Mouse (Mus musculus): Measurements from ENCODE around the gene Mapk11. TPM values are rescaled to one million over a fixed set of nuclear protein-coding genes. Genes with fewer than 3 reads are reported as not detected.

The Mapk11 gene
- polyA plus RNA-seq, 1 experiment from 2014 or later: 12.7 TPM

DNA sequence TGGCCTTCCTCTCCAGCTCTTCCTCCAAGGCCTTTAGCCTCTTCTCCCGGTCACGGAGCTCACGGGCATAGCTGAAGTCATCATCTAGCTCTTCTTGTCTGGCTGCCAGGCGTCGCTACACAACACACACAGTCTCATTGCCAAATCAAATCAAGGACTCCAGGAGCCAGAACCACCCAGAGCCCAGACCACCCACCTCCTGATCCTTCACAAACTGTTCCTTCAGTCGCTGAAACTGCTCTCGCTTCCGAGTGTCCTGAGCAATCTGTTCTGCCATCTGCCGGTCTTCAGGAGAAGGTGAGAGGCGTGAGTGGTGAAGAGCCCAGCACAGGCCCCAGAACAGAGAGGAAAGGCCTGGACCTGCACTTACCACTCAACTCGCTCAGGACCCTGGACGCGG is 43.4 kb downstream of the Mapk11 start:
- H3K36me3 ChIP-seq (replicated peaks; ENCODE audit: control insufficient read depth, insufficient read depth, low read depth, low read length): peaks cover 18% of the 10 kb centered on the region
- no peak overlapping the region for H3K4me2 ChIP-seq (ENCODE audit: low read depth, low read length)
- no peak overlapping the region for H3K9ac ChIP-seq (replicated peaks; ENCODE audit: low read length)
- H3K9me3 ChIP-seq (replicated peaks; ENCODE audit: control insufficient read depth, low read length): no peaks in the 10 kb centered on the region
- no peaks in the 10 kb centered on the region for H3K4me1 ChIP-seq (ENCODE audit: control insufficient read depth, insufficient read depth, low read length)
- no peak for ATAC-seq (replicated peaks; ENCODE audit: insufficient number of reproducible peaks, low FRiP score, low TSS enrichment, low read depth)
- no peak overlapping the region for H3K4me3 ChIP-seq (ENCODE audit: low read depth, low read length)
- no peak for DNase-seq (ENCODE audit: low spot score)
- no peak overlapping the region for H3K27ac ChIP-seq (replicated peaks; ENCODE audit: low read depth, low read length)
- no peaks in the 10 kb centered on the region for H3K27me3 ChIP-seq (ENCODE audit: control insufficient read depth, insufficient read depth, low read length)
- WGBS: 87% methylated on average over 13 of the region's 13 CpGs

DNA sequence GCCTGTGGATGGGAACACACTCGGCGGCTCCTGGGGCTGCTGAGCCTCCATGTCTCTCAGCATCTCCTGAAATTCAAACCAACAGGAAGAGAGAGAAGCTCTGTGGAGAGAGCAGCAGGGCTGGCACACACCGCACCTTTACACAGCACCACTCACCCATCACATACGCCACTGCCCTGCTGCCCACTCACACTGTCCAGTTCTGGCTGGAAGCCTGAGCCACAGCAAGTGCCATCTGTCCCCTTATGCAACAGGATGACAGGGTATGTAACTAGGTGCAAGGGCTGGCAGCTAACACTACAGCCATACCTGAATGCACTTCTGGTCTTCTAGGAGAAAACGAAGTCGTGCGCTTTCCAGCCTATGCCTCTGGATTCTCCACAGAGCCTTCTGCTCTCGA is 45.0 kb downstream of the Mapk11 start:
- Histone ChIP-seq H3K4me3 (ENCODE audit: low read depth, low read length) (no peak overlapping the region), H3K27me3 (ENCODE audit: control insufficient read depth, insufficient read depth, low read length) (no peaks in the 10 kb centered on the region), H3K9ac (replicated peaks; ENCODE audit: low read length) (no peak overlapping the region), H3K9me3 (replicated peaks; ENCODE audit: control insufficient read depth, low read length) (no peaks in the 10 kb centered on the region), H3K4me2 (ENCODE audit: low read depth, low read length) (no peak overlapping the region), H3K27ac (replicated peaks; ENCODE audit: low read depth, low read length) (no peak overlapping the region), H3K4me1 (ENCODE audit: control insufficient read depth, insufficient read depth, low read length) (no peaks in the 10 kb centered on the region), H3K36me3 (replicated peaks; ENCODE audit: control insufficient read depth, insufficient read depth, low read depth, low read length) (peaks cover 18% of the 10 kb centered on the region)
- DNase-seq (ENCODE audit: low spot score): no peak
- no peak for ATAC-seq (replicated peaks; ENCODE audit: insufficient number of reproducible peaks, low FRiP score, low TSS enrichment, low read depth)
- WGBS: 92% methylated on average over 8 of the region's 8 CpGs

DNA sequence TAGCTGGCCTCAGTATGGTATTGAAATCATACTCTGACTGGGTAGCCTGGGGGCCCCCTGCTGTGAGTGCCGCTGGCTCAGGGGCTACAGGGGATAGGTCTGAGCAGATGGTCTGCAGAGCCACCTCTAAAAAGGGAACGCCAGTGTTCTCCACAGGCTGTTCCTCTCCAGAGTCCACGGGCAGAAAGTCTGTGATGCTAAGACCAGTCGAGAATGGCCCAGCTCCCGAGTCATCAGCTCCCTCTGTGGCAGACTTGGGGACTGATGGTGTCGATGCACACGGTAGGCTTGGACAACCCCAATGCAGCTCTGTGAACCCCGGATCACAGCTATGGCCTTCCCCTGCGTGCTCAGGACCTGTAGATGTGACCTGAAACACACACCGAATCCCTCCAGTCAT is 45.5 kb downstream of the Mapk11 start:
- Histone ChIP-seq H3K9me3 (replicated peaks; ENCODE audit: control insufficient read depth, low read length) (no peaks in the 10 kb centered on the region), H3K4me1 (ENCODE audit: control insufficient read depth, insufficient read depth, low read length) (no peaks in the 10 kb centered on the region), H3K4me2 (ENCODE audit: low read depth, low read length) (no peak overlapping the region), H3K27ac (replicated peaks; ENCODE audit: low read depth, low read length) (no peak overlapping the region), H3K36me3 (replicated peaks; ENCODE audit: control insufficient read depth, insufficient read depth, low read depth, low read length) (peaks cover 18% of the 10 kb centered on the region), H3K27me3 (ENCODE audit: control insufficient read depth, insufficient read depth, low read length) (no peaks in the 10 kb centered on the region), H3K9ac (replicated peaks; ENCODE audit: low read length) (no peak overlapping the region), H3K4me3 (ENCODE audit: low read depth, low read length) (no peak overlapping the region)
- WGBS: 88% methylated on average over 10 of the region's 10 CpGs
- no peak for DNase-seq (ENCODE audit: low spot score)
- ATAC-seq (replicated peaks; ENCODE audit: insufficient number of reproducible peaks, low FRiP score, low TSS enrichment, low read depth): no peak

DNA sequence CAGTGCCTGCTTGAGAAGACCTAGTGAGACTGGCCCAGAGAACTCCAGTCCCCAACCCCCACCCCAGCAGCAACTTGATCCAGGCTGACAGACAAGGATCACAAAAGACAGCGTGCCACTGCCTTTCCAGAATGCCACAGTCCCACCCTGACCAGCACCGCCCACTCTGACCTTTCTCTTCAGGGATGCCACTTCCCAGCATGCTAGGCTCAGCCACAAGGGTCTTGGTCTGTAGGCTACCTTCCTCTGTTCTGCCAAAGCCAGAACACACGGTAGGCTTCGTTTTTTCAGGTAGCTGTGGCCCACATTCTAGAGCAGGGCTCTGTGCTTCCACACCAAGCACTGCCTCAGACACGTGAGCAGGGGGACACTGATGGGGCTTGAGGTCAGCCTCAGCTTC is 46.8 kb downstream of the Mapk11 start:
- WGBS: 72% methylated on average over 5 of the region's 5 CpGs
- no peaks in the 10 kb centered on the region for H3K27me3 ChIP-seq (ENCODE audit: control insufficient read depth, insufficient read depth, low read length)
- H3K9me3 ChIP-seq (replicated peaks; ENCODE audit: control insufficient read depth, low read length): no peaks in the 10 kb centered on the region
- peaks cover 15% of the 10 kb centered on the region for H3K36me3 ChIP-seq (replicated peaks; ENCODE audit: control insufficient read depth, insufficient read depth, low read depth, low read length)
- no peak for DNase-seq (ENCODE audit: low spot score)
- H3K4me3 ChIP-seq (ENCODE audit: low read depth, low read length): no peak overlapping the region
- no peak overlapping the region for H3K4me2 ChIP-seq (ENCODE audit: low read depth, low read length)
- no peak; the same call in 1 of the 2 replicates for ATAC-seq (replicated peaks; ENCODE audit: insufficient number of reproducible peaks, low FRiP score, low TSS enrichment, low read depth)
- H3K27ac ChIP-seq (replicated peaks; ENCODE audit: low read depth, low read length): no peak overlapping the region
- no peaks in the 10 kb centered on the region for H3K4me1 ChIP-seq (ENCODE audit: control insufficient read depth, insufficient read depth, low read length)
- no peak overlapping the region for H3K9ac ChIP-seq (replicated peaks; ENCODE audit: low read length)

DNA sequence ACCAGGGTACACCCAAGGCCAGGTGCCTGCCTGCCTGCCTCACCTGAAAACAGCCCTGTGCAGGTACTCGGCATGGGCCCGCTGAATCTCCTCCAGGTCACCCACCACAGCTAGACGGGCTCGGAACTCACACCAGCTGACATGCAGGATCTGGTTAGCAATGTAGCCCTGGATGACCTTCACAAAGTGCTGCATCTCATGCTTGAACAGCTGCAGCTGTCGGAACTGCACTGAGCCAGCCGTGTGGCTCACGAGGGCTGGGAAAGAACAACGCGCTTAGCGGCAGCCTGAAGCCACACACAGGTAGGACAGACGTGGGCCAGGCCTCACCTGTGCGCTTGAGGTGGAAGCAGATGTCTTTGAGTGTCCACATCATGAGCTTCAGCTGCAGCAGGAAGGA is 48.6 kb downstream of the Mapk11 start:
- H3K4me2 ChIP-seq (ENCODE audit: low read depth, low read length): no peak overlapping the region
- no peaks in the 10 kb centered on the region for H3K4me1 ChIP-seq (ENCODE audit: control insufficient read depth, insufficient read depth, low read length)
- no peak for ATAC-seq (replicated peaks; ENCODE audit: insufficient number of reproducible peaks, low FRiP score, low TSS enrichment, low read depth)
- H3K4me3 ChIP-seq (ENCODE audit: low read depth, low read length): no peak overlapping the region
- DNase-seq (ENCODE audit: low spot score): no peak
- H3K36me3 ChIP-seq (replicated peaks; ENCODE audit: control insufficient read depth, insufficient read depth, low read depth, low read length): peaks cover 15% of the 10 kb centered on the region
- 91% methylated on average over 12 of the region's 12 CpGs for WGBS
- no peaks in the 10 kb centered on the region for H3K9me3 ChIP-seq (replicated peaks; ENCODE audit: control insufficient read depth, low read length)
- no peak overlapping the region for H3K9ac ChIP-seq (replicated peaks; ENCODE audit: low read length)
- no peak overlapping the region for H3K27ac ChIP-seq (replicated peaks; ENCODE audit: low read depth, low read length)
- no peaks in the 10 kb centered on the region for H3K27me3 ChIP-seq (ENCODE audit: control insufficient read depth, insufficient read depth, low read length)

DNA sequence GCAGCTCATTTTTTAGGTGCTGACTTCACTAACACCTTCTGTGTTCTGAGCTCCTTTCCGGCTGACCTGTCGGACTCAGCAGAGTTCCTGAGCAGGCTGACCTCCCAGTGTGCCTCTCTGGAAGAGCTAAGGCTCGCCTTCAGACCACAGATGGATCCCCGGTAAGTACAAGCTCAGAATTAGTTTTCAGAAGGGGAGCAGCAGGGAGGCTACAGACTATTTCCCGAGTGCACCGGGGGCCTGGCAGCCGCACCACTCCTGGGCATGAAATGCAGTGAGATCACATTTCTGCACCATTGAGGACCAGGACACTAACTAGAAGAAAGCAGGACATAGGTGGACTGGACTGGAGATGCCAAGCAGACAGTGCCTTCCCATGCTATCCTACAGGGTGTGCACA is 50.8 kb downstream of the Mapk11 start:
- Histone ChIP-seq H3K27ac (replicated peaks; ENCODE audit: low read depth, low read length) (no peak overlapping the region), H3K9ac (replicated peaks; ENCODE audit: low read length) (no peak overlapping the region), H3K36me3 (replicated peaks; ENCODE audit: control insufficient read depth, insufficient read depth, low read depth, low read length) (peaks cover 18% of the 10 kb centered on the region), H3K9me3 (replicated peaks; ENCODE audit: control insufficient read depth, low read length) (no peaks in the 10 kb centered on the region), H3K4me2 (ENCODE audit: low read depth, low read length) (no peak overlapping the region), H3K4me3 (ENCODE audit: low read depth, low read length) (no peak overlapping the region), H3K27me3 (ENCODE audit: control insufficient read depth, insufficient read depth, low read length) (no peaks in the 10 kb centered on the region), H3K4me1 (ENCODE audit: control insufficient read depth, insufficient read depth, low read length) (no peaks in the 10 kb centered on the region)
- DNase-seq (ENCODE audit: low spot score) (no peak), ATAC-seq (replicated peaks; ENCODE audit: insufficient number of reproducible peaks, low FRiP score, low TSS enrichment, low read depth) (no peak)
- WGBS: 86% methylated on average over 7 of the region's 7 CpGs

DNA sequence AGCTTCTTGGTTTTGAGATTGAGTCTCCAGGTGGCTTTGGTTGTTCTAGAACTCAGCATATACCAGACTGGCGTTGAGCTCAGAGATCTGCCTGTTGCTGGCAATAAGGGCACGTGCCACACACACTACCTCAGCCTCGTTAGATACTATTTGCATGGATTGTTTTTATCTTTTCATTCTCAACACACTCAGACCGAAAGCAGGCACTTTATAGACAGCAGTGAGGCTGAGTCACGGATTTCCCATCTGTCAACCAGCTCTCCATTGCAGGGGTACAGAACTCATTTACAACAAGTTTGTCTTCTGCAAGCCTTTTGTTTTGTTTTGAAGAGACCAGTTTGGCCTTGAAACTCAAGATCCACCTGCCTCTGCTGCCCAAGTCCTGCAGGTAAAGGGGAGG is 52.0 kb downstream of the Mapk11 start:
- 91% methylated on average over 5 of the region's 5 CpGs for WGBS
- Histone ChIP-seq H3K9me3 (replicated peaks; ENCODE audit: control insufficient read depth, low read length) (no peaks in the 10 kb centered on the region), H3K9ac (replicated peaks; ENCODE audit: low read length) (no peak overlapping the region), H3K4me1 (ENCODE audit: control insufficient read depth, insufficient read depth, low read length) (no peaks in the 10 kb centered on the region), H3K27me3 (ENCODE audit: control insufficient read depth, insufficient read depth, low read length) (no peaks in the 10 kb centered on the region), H3K27ac (replicated peaks; ENCODE audit: low read depth, low read length) (no peak overlapping the region), H3K36me3 (replicated peaks; ENCODE audit: control insufficient read depth, insufficient read depth, low read depth, low read length) (peaks cover 18% of the 10 kb centered on the region), H3K4me3 (ENCODE audit: low read depth, low read length) (no peak overlapping the region), H3K4me2 (ENCODE audit: low read depth, low read length) (no peak overlapping the region)
- no peak for DNase-seq (ENCODE audit: low spot score)
- ATAC-seq (replicated peaks; ENCODE audit: insufficient number of reproducible peaks, low FRiP score, low TSS enrichment, low read depth): no peak

All from embryonic facial prominence, embryonic 11.5 days (tissue).